Mouse (Mus musculus) erythroblast, embryonic 14.5 days (primary cell): ENCODE measurements at regions not wholly inside any gene's neighbourhood (a gene's known extent, or its start where the extent isn't known, plus 50 kb on each side); places are given as distances from the start of the nearest gene placed in this dataset.
"Not testable (repeated sequence)": the region's sequence is repeated elsewhere in the genome, so short reads cannot be mapped to it uniquely, and the experiment has no call there.

Experiments used
- H3K27me3 ChIP-seq: 2 replicates; pipeline ENCODE4 v1.6.1; 2012; ENCODE audit warnings: inconsistent platforms; ENCODE audit not compliant: control insufficient read depth
- H3K36me3 ChIP-seq: 2 replicates; pipeline ENCODE4 v1.6.1; 2012; ENCODE audit warnings: mild to moderate bottlenecking, inconsistent platforms; ENCODE audit not compliant: control insufficient read depth
- H3K4me1 ChIP-seq: 2 replicates; pipeline ENCODE4 v1.6.1; 2012; ENCODE audit warnings: inconsistent platforms; ENCODE audit not compliant: control insufficient read depth
- H3K4me3 ChIP-seq: replicated peaks from 2 replicates; pipeline ENCODE3; 2012; ENCODE audit warnings: moderate library complexity, mild to moderate bottlenecking, inconsistent platforms
- H3K9me3 ChIP-seq: 2 replicates; pipeline ENCODE4 v1.6.1; 2012; ENCODE audit warnings: low read length, inconsistent platforms, mixed read lengths; ENCODE audit not compliant: control insufficient read depth
- GATA1 ChIP-seq: IDR thresholded peaks from 2 replicates; pipeline ENCODE4 v1.6.1; 2012; ENCODE audit warnings: low read length, inconsistent platforms, mixed read lengths
- TAL1 ChIP-seq: IDR thresholded peaks from 3 replicates; pipeline ENCODE4 v1.6.1; 2012; ENCODE audit warnings: low read length, inconsistent platforms, mixed read lengths

GRCm38 (mm10) chr13:83749376-83750150 is 245.7 kb downstream of the Mef2c start:
- H3K4me3 ChIP-seq = no peak overlapping the region
- no peaks in the 10 kb centered on the region for H3K36me3 ChIP-seq
- H3K9me3 ChIP-seq = no peaks in the 10 kb centered on the region; the same call in 1 of the 2 replicates
- no peak for TF ChIP-seq TAL1
- TF ChIP-seq GATA1 = no peak
- no peaks in the 10 kb centered on the region for H3K4me1 ChIP-seq
- H3K27me3 ChIP-seq = peaks cover 16% of the 10 kb centered on the region

GRCm38 (mm10) chr13:83750437-83750836 is 246.6 kb downstream of the Mef2c start:
- Histone ChIP-seq H3K9me3 (no peaks in the 10 kb centered on the region), H3K4me1 (no peaks in the 10 kb centered on the region), H3K36me3 (no peaks in the 10 kb centered on the region), H3K27me3 (peaks cover 7% of the 10 kb centered on the region), H3K4me3 (no peak overlapping the region)
- TF ChIP-seq TAL1 (no peak), GATA1 (no peak)

- Histone ChIP-seq H3K36me3 (no peaks in the 10 kb centered on the region), H3K4me1 (no peaks in the 10 kb centered on the region), H3K4me3 (no peak overlapping the region), H3K9me3 (no peaks in the 10 kb centered on the region), H3K27me3 (no peaks in the 10 kb centered on the region)
- no peak for TF ChIP-seq GATA1
- no peak for TF ChIP-seq TAL1
These were observed 256.7 kb downstream of the Mef2c start for GRCm38 (mm10) chr13:83760387-83761170.

- no peaks in the 10 kb centered on the region for H3K9me3 ChIP-seq
- TF ChIP-seq TAL1 (no peak), GATA1 (no peak)
- H3K36me3 ChIP-seq = no peaks in the 10 kb centered on the region
- no peaks in the 10 kb centered on the region for H3K4me1 ChIP-seq
- no peak overlapping the region for H3K4me3 ChIP-seq
- H3K27me3 ChIP-seq = no peaks in the 10 kb centered on the region
These were observed 258.6 kb downstream of the Mef2c start for GRCm38 (mm10) chr13:83762484-83762883.

- H3K27me3 ChIP-seq, H3K9me3 ChIP-seq, H3K4me3 ChIP-seq, H3K36me3 ChIP-seq, H3K4me1 ChIP-seq: not testable (repeated sequence)
These were observed 259.5 kb downstream of the Mef2c start for GRCm38 (mm10) chr13:83763288-83763687.

GRCm38 (mm10) chr13:83785643-83786042 is 281.8 kb downstream of the Mef2c start:
- Histone ChIP-seq H3K4me1 (no peaks in the 10 kb centered on the region), H3K27me3 (no peaks in the 10 kb centered on the region), H3K4me3 (no peak overlapping the region), H3K36me3 (no peaks in the 10 kb centered on the region), H3K9me3 (no peaks in the 10 kb centered on the region)
- TF ChIP-seq TAL1 = no peak
- no peak for TF ChIP-seq GATA1

- H3K9me3 ChIP-seq = no peaks in the 10 kb centered on the region
- no peak overlapping the region for H3K4me3 ChIP-seq
- no peaks in the 10 kb centered on the region for H3K27me3 ChIP-seq
- H3K4me1 ChIP-seq = no peaks in the 10 kb centered on the region
- no peaks in the 10 kb centered on the region for H3K36me3 ChIP-seq
- no peak for TF ChIP-seq GATA1
These were observed 305.7 kb downstream of the Mef2c start for GRCm38 (mm10) chr13:83809535-83809934.

- Histone ChIP-seq H3K9me3 (no peaks in the 10 kb centered on the region), H3K27me3 (no peaks in the 10 kb centered on the region), H3K36me3 (no peaks in the 10 kb centered on the region), H3K4me3 (no peak overlapping the region), H3K4me1 (no peaks in the 10 kb centered on the region)
- TF ChIP-seq GATA1 (no peak), TAL1 (no peak)
These were observed 316.5 kb downstream of the Mef2c start for GRCm38 (mm10) chr13:83820291-83820690.

GRCm38 (mm10) chr13:83820721-83821120 is 316.9 kb downstream of the Mef2c start:
- no peaks in the 10 kb centered on the region for H3K4me1 ChIP-seq
- no peaks in the 10 kb centered on the region for H3K36me3 ChIP-seq
- TF ChIP-seq TAL1 (no peak), GATA1 (no peak)
- no peaks in the 10 kb centered on the region for H3K9me3 ChIP-seq
- H3K4me3 ChIP-seq = no peak overlapping the region
- no peaks in the 10 kb centered on the region for H3K27me3 ChIP-seq
